Mouse (Mus musculus) testis, postnatal 10 days (tissue): ENCODE results near the gene Smarcb1.

Experiments
- DNase-seq: peaks from one replicate; pipeline ENCODE4 v3.0.0; 2021; ENCODE audit warnings: low spot score

The Smarcb1 gene

GRCm38 (mm10) chr10:75932891-75933290 is 11.5 kb upstream of the Smarcb1 start, which contains the start of gene Chchd10:
Gene Chchd10, plus strand, starts transcription at chr10:75933130.
- DNase-seq, result no peak

- DNase-seq, result peak; percentile 84
These were observed 10.8 kb upstream of the Smarcb1 start for GRCm38 (mm10) chr10:75932081-75932678.

GRCm38 (mm10) chr10:75931311-75931710 is 9.9 kb upstream of the Smarcb1 start:
- DNase-seq, result no peak

GRCm38 (mm10) chr10:75930304-75930703 is 8.9 kb upstream of the Smarcb1 start:
- DNase-seq, result peak; percentile 70

- DNase-seq, result no peak
These were observed 5.0 kb upstream of the Smarcb1 start for GRCm38 (mm10) chr10:75926396-75926795.

- no peak for DNase-seq
These were observed 2.9 kb upstream of the Smarcb1 start for GRCm38 (mm10) chr10:75924324-75924723.

- DNase-seq, result no peak
These were observed 526 bp upstream of the Smarcb1 start for GRCm38 (mm10) chr10:75921726-75922560.

GRCm38 (mm10) chr10:75919026-75919425 is 2.4 kb downstream of the Smarcb1 start:
- DNase-seq, result no peak

- no peak for DNase-seq
These were observed 4.6 kb downstream of the Smarcb1 start for GRCm38 (mm10) chr10:75916840-75917239.

- DNase-seq, result no peak
These were observed 5.9 kb downstream of the Smarcb1 start for GRCm38 (mm10) chr10:75915557-75915956.

- no peak for DNase-seq
These were observed 8.3 kb downstream of the Smarcb1 start for GRCm38 (mm10) chr10:75913013-75913589.

GRCm38 (mm10) chr10:75910698-75911097 is 10.7 kb downstream of the Smarcb1 start:
- no peak for DNase-seq

- DNase-seq, result no peak
These were observed 14.5 kb downstream of the Smarcb1 start for GRCm38 (mm10) chr10:75906882-75907281.

- no peak for DNase-seq
These were observed 17.0 kb downstream of the Smarcb1 start for GRCm38 (mm10) chr10:75904391-75904790.

- DNase-seq, result peak; percentile 61
These were observed 22.6 kb downstream of the Smarcb1 start for GRCm38 (mm10) chr10:75898846-75899245.

- no peak for DNase-seq
These were observed 23.3 kb downstream of the Smarcb1 start for GRCm38 (mm10) chr10:75898039-75898564.

- DNase-seq, result peak; percentile 82
These were observed 24.0 kb downstream of the Smarcb1 start for GRCm38 (mm10) chr10:75897373-75897772.

GRCm38 (mm10) chr10:75896208-75896607 is 25.2 kb downstream of the Smarcb1 start:
- DNase-seq, result no peak

- no peak for DNase-seq
These were observed 25.7 kb downstream of the Smarcb1 start for GRCm38 (mm10) chr10:75895730-75896129.

- no peak for DNase-seq
These were observed 26.8 kb downstream of the Smarcb1 start for GRCm38 (mm10) chr10:75894601-75895000.

- DNase-seq, result peak; percentile 95
These were observed 28.2 kb downstream of the Smarcb1 start, which contains the start of gene Derl3 for GRCm38 (mm10) chr10:75893089-75893750. Gene Derl3, plus strand, starts transcription at chr10:75893413.
